Mouse (Mus musculus) gonadal fat pad, adult 2 months (tissue): Measurements from ENCODE around the gene Tsacc. TPM values are rescaled to one million over a fixed set of nuclear protein-coding genes. Genes with fewer than 3 reads are reported as not detected.
A peak's percentile ranks its signal among the peaks of the same experiment; 100 is the strongest.
"Not testable (repeated sequence)": the region's sequence is repeated elsewhere in the genome, so short reads cannot be mapped to it uniquely, and the experiment has no call there.

Experiments used
- DNase-seq: peaks from one replicate; pipeline ENCODE4 v3.0.0-alpha.2; 2012; ENCODE audit warnings: low read depth
- polyA plus RNA-seq: library from polyadenylated mRNA; depleted of rRNA; stranded (reverse); fragments of >200 nt; gene quantifications from 2 replicates; pipeline ENCODE4 v1.2.3, GENCODE M21; 2012; rRNA removed

The Tsacc gene
- polyA plus RNA-seq, result 9.8 and 10.7 TPM in 2 replicates

DNA sequence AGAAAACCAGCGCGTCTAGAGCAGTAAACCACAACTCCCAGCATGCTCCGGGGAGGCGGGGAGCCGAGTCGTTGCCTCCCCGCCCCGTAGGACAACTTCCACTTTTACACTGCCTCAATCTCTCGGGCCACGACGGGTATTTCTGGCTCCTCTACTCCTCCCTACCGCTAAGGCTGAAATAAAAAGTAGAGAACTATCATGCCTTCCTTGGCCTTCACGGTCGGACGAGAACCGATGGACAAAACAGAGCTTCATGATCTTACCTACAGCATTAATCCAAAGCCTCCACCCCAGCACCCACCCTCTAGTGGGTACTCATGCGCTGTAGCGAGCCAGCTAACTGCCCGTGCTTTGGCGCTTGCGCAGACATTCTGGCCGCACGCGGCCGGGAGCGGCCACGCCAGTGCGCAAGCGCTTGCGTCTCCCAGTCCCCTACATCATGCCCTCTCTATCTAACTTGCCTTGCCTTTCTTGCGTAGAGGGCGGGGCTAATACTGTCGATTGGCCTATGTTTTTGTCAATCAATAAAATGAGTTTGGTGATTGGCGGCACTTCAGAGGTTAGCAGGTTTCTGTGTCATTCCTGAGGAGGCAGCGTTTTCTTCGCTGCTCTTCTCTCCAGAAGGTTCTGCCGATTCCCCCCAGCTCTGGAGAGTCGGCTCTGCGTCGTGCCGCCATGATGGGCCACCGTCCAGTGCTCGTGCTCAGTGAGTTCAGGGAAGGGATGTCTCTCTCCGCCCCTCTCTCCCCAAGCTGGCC is at the start of gene Tsacc, which contains the start of gene Cct3:
TSS of gene Tsacc (minus strand) at position 439 of the 758 bp plus-strand sequence.
TSS of gene Cct3 (plus strand) at position 556 of the 758 bp plus-strand sequence.
- DNase-seq, result peak; percentile 96

DNA sequence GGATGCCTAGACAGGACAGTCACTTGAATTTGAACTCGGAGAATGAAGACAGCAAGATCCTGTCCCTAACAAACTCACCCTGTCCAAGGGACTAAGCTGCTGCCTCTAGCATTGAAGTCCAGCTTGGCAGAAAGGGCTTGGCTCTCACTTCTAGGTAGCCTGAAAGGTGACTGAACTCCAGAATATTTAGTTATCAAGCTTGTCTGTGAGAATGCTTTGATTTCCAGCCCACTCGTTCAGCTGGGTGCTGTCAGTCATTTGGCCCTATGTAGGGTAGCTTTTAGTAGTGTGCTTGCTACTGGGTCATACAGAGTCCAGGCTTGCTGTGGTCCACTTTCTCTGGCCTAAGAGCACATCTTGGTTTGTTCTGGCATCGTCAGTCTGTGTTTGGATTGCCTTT is 42.2 kb upstream of the Tsacc start:
- no peak for DNase-seq

GRCm38 (mm10) chr3:88338316-88338715 is 41.5 kb upstream of the Tsacc start:
- DNase-seq, result no peak

GRCm38 (mm10) chr3:88337367-88338020 is 40.7 kb upstream of the Tsacc start:
- peak; percentile 79 for DNase-seq

- DNase-seq, result peak; percentile 49
These were observed 39.5 kb upstream of the Tsacc start, which contains the start of the genes Tmem79 and Smg5 for GRCm38 (mm10) chr3:88336058-88337013. Tmem79 (minus strand) TSS chr3:88336148. Smg5 (plus strand) TSS chr3:88336260.

DNA sequence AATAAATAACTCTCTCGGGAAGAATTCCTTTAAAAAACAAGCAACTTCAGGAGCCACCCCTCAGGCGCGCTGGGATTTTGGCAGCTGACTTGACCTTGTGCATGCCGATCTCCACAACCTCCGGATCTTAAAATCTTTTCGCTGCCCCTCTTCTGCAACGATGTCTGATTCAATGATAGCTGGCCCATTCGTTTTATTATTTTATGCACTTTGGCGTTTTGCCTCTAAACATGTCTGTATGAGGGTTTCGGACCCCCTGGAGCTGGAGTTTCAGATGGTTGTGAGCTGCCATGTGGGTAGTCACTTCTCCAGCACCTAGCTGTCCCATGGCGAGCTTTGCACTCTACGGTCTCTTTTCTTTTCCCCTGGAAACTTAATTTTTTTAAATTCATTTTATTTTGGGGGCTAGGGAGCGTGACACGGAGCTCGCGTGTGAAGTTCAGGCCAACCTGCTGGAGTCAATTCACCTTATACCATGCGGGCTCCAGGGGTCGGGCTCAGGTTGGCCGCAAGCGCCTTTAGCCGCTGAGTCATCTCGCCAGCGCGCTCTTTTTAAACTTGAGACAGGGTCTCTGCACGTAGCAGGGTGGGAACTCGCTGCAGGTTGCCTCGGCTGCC is 38.7 kb upstream of the Tsacc start:
- DNase-seq, result no peak

GRCm38 (mm10) chr3:88334902-88335435 is 38.2 kb upstream of the Tsacc start:
- DNase-seq, result no peak

- peak; percentile 63 for DNase-seq
These were observed 37.3 kb upstream of the Tsacc start for GRCm38 (mm10) chr3:88334029-88334658.

DNA sequence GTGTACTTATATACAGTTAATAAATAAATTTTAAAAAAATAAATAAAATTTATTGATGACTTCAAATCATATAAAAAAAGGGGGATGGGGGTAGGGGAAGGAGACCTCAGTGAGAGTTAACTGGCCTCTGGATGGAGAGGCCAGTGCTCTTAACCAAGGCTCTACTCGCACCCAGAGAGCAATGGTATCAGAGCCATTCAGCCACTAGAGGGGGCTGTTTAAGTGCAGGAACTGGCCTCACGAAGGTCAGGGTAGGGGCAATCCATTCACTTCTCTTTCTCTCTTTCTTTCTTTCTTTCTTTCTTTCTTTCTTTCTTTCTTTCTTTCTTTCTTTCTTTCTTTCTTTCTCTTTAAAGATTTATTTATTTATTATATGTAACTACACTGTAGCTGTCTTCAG is 34.5 kb upstream of the Tsacc start:
- no peak for DNase-seq

GRCm38 (mm10) chr3:88328956-88329355 is 32.2 kb upstream of the Tsacc start:
- no peak for DNase-seq

- peak; percentile 50 for DNase-seq
These were observed 28.2 kb upstream of the Tsacc start, which contains the start of gene Glmp for GRCm38 (mm10) chr3:88324951-88325405. Glmp (plus strand) TSS chr3:88325023.

GRCm38 (mm10) chr3:88299172-88299571 is 2.4 kb upstream of the Tsacc start:
- no peak for DNase-seq

- DNase-seq, result peak; percentile 10
These were observed 587 bp upstream of the Tsacc start for GRCm38 (mm10) chr3:88297321-88297851.

GRCm38 (mm10) chr3:88296110-88296560 is 664 bp downstream of the Tsacc start:
- no peak for DNase-seq

- DNase-seq, result not testable (repeated sequence)
These were observed 1.5 kb downstream of the Tsacc start for GRCm38 (mm10) chr3:88295272-88295671.

DNA sequence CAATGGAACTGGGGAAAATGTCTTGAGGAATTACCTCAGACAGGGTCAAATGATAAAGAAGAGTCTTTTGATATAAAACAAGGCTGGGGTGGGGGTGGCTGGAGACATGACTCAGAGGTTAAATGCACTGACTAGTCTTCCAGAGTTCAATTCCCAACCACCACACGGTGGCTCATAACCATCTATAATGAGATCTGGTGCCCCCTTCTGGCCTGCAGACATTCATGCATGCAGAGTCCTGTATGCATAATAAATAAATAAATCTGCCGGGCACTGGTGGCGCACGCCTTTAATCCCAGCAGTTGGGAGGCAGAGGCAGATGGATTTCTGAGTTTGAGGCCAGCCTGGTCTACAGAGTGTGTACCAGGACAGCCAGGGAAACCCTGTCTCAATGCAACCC is 4.8 kb downstream of the Tsacc start:
- no peak for DNase-seq

DNA sequence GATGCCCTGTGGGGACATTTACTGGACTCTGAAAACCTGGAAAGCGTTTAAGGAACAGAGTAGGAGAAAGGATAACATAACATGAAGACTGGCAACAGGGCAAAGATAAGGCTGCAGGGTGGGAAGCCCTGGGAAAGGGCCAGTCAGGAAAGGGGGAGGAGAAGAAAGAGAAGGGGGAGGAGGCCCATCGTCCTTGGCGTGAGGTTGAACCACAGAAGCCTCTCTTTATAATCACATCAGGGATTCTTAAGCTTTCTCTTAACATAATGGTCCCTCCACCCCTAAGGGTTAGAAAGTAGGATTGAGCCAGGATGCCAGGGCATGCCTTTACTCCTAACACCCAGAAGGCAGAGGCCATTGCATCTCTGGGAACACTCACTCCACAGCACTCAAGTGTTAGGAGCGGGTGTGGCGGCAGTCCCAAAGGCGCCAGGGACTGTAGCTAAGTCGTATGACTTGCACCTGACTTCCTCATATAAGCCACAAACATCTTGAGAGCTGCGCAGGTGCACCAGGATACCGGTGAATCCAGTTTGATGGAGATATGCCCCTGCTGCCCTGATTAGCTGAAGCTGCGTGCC is 8.6 kb downstream of the Tsacc start:
- DNase-seq, result not testable (repeated sequence)

- DNase-seq, result no peak
These were observed 9.7 kb downstream of the Tsacc start, which contains the start of gene Gm38392 for GRCm38 (mm10) chr3:88287110-88287509. Gm38392 (minus strand) TSS chr3:88287210.

GRCm38 (mm10) chr3:88285565-88285895 is 11.3 kb downstream of the Tsacc start:
- not testable (repeated sequence) for DNase-seq
